Mouse (Mus musculus) MN1 (cell line): ENCODE measurements around the gene Dcaf12l2.

Experiments used
- DNase-seq: peaks from one replicate; pipeline ENCODE4 v3.0.0-alpha.2; 2016; ENCODE audit warnings: low spot score

The Dcaf12l2 gene

GRCm38 (mm10) chrX:44367646-44368521 lies at the start of gene Dcaf12l2:
Gene Dcaf12l2 (minus strand): TSS chrX:44368342.
- no peak for DNase-seq

GRCm38 (mm10) chrX:44367280-44367645 lies 879 bp downstream of the Dcaf12l2 start:
- no peak for DNase-seq
